In genomic region chr5:101995451-101995995, GRCm38 (mm10) we compare ENCODE assay signal across 13 mouse cellular contexts.
DNase-seq lines count a peak whose midpoint lies in the region; ATAC-seq and TF ChIP-seq lines count a peak whose summit lies in the region.
"Had no signal": no experiment of that assay in that cellular context is flagged by ENCODE, and none has a peak within 500 bp of the region (broad histone marks: within the 10 kb centered on the region; RNA-seq: fewer than 3 reads in every experiment).

No protein-coding gene starts in this region.

- no peak for ATAC-seq in intestine, postnatal 0 days
- no peak for ATAC-seq in intestine, embryonic 16.5 days
- peak; percentile 37; the same call in 1 of the 2 replicates for ATAC-seq in liver, embryonic 14.5 days (ENCODE audit: insufficient read depth)
- ATAC-seq in intestine, embryonic 15.5 days = no peak
- ATAC-seq: midbrain, embryonic 13.5 days had no signal

- no peak overlapping the region for H3K9ac ChIP-seq in intestine, postnatal 0 days (ENCODE audit: low read depth, low read length)
- no peak overlapping the region for H3K9ac ChIP-seq in intestine, embryonic 16.5 days (ENCODE audit: low read depth, low read length)
- no peak overlapping the region for H3K9ac ChIP-seq in liver, embryonic 14.5 days (replicated peaks)
- H3K9ac ChIP-seq in intestine, embryonic 15.5 days = no peak overlapping the region
- H3K9ac ChIP-seq: heart, embryonic 13.5 days; midbrain, embryonic 13.5 days had no signal

- 0 out of 2 replicates have a peak, but pooled peaks cover 3% of the 10 kb centered on the region for H3K36me3 ChIP-seq in intestine, postnatal 0 days (ENCODE audit: control insufficient read depth, insufficient read depth)
- no peaks in the 10 kb centered on the region for H3K36me3 ChIP-seq in intestine, embryonic 16.5 days (ENCODE audit: control insufficient read depth, insufficient read depth, low read length)
- H3K36me3 ChIP-seq in liver, embryonic 14.5 days (replicated peaks; ENCODE audit: control insufficient read depth, insufficient read depth, low read depth) = no peaks in the 10 kb centered on the region
- peaks cover 19% of the 10 kb centered on the region for H3K36me3 ChIP-seq in limb, embryonic 10.5 days
- H3K36me3 ChIP-seq in intestine, embryonic 15.5 days = no peaks in the 10 kb centered on the region

- no peak for TF ChIP-seq EP300 in liver, embryonic 14.5 days (IDR thresholded peaks at IDR 0.05; ENCODE audit: low read depth)

- H3K4me3 ChIP-seq in intestine, postnatal 0 days (ENCODE audit: low read depth, low read length) = no peak overlapping the region
- H3K4me3 ChIP-seq in intestine, embryonic 16.5 days (ENCODE audit: low read length) = no peak overlapping the region
- no peak overlapping the region for H3K4me3 ChIP-seq in bone marrow macrophage, adult 2 months (ENCODE audit: insufficient read depth, low read length)
- H3K4me3 ChIP-seq in liver, embryonic 14.5 days (ENCODE audit: insufficient read depth in 1 of 2, low read depth in 2 of 2, low read length in 2 of 2) = no peak overlapping the region
- H3K4me3 ChIP-seq in limb, embryonic 10.5 days = no peak overlapping the region
- no peak overlapping the region for H3K4me3 ChIP-seq in intestine, embryonic 15.5 days (replicated peaks)
- H3K4me3 ChIP-seq: forebrain, embryonic 10.5 days; heart, embryonic 13.5 days; midbrain, embryonic 13.5 days had no signal

- 81% methylated on average over 3 of the region's 3 CpGs for WGBS in intestine, postnatal 0 days
- 77% methylated on average over 3 of the region's 3 CpGs for WGBS in intestine, embryonic 16.5 days
- WGBS in liver, embryonic 14.5 days (ENCODE audit: insufficient replicate concordance) = 65% methylated on average over 3 of the region's 3 CpGs
- WGBS in limb, embryonic 10.5 days = 78% methylated on average over 3 of the region's 3 CpGs
- 76% methylated on average over 3 of the region's 3 CpGs for WGBS in intestine, embryonic 15.5 days

- no peak for TF ChIP-seq POLR2A in bone marrow macrophage, adult 2 months (IDR thresholded peaks at IDR 0.05; ENCODE audit: borderline replicate concordance, low read depth, low read length)

- no peak overlapping the region for H3K27ac ChIP-seq in intestine, postnatal 0 days (ENCODE audit: low read depth, low read length)
- no peak overlapping the region for H3K27ac ChIP-seq in intestine, embryonic 16.5 days (ENCODE audit: low read length)
- H3K27ac ChIP-seq in bone marrow macrophage, adult 2 months (ENCODE audit: insufficient read depth, low read depth, low read length) = no peak overlapping the region
- H3K27ac ChIP-seq in liver, embryonic 14.5 days = no peak overlapping the region
- H3K27ac ChIP-seq in limb, embryonic 10.5 days = no peak overlapping the region
- H3K27ac ChIP-seq in intestine, embryonic 15.5 days = no peak overlapping the region
- H3K27ac ChIP-seq: forebrain, embryonic 10.5 days; heart, embryonic 13.5 days; midbrain, embryonic 13.5 days had no signal

- H3K27me3 ChIP-seq in intestine, postnatal 0 days (replicated peaks; ENCODE audit: control insufficient read depth, insufficient read depth, low read length) = no peaks in the 10 kb centered on the region
- H3K27me3 ChIP-seq in intestine, embryonic 16.5 days (replicated peaks; ENCODE audit: control insufficient read depth, insufficient read depth, low read length) = no peaks in the 10 kb centered on the region
- no peaks in the 10 kb centered on the region for H3K27me3 ChIP-seq in liver, embryonic 14.5 days (ENCODE audit: control insufficient read depth, insufficient read depth, low read length)
- H3K27me3 ChIP-seq in limb, embryonic 10.5 days (ENCODE audit: low read depth, poor library complexity, severe bottlenecking) = no peaks in the 10 kb centered on the region
- H3K27me3 ChIP-seq in intestine, embryonic 15.5 days (replicated peaks) = no peaks in the 10 kb centered on the region
- H3K27me3 ChIP-seq: heart, embryonic 13.5 days; midbrain, embryonic 13.5 days had no signal

- peak; percentile 64 for DNase-seq in ES-CJ7 (ENCODE audit: low read depth, low spot score)
- DNase-seq in liver, embryonic 14.5 days (ENCODE audit: low read depth in 3 of 3, low spot score in 3 of 3) = peak; percentile 5 to 20 (median 16)
- no peak for DNase-seq in ovary, postnatal 14 days (ENCODE audit: low spot score)
- no peak for DNase-seq in limb, embryonic 10.5 days (ENCODE audit: low spot score)
- DNase-seq: cerebellum, postnatal 25 days; thymus, postnatal 14 days had no signal

- no peaks in the 10 kb centered on the region; the same call in 1 of the 2 replicates for H3K4me1 ChIP-seq in intestine, postnatal 0 days (replicated peaks; ENCODE audit: control insufficient read depth, insufficient read depth, low read length)
- 0 out of 2 replicates have a peak, but pooled peaks cover under 1% of the 10 kb centered on the region for H3K4me1 ChIP-seq in intestine, embryonic 16.5 days (ENCODE audit: control insufficient read depth, insufficient read depth, low read length)
- H3K4me1 ChIP-seq in bone marrow macrophage, adult 2 months (ENCODE audit: control insufficient read depth, insufficient read depth, low read length) = peaks cover 56% of the 10 kb centered on the region
- 0 out of 4 replicates have a peak, but pooled peaks cover 0 to under 1% of the 10 kb centered on the region in 2 experiments for H3K4me1 ChIP-seq in liver, embryonic 14.5 days (replicated peaks; ENCODE audit: control insufficient read depth in 2 of 2, insufficient read depth in 2 of 2, low read length in 1 of 2)
- peaks cover 6% of the 10 kb centered on the region; the same call in 1 of the 2 replicates for H3K4me1 ChIP-seq in limb, embryonic 10.5 days
- H3K4me1 ChIP-seq in intestine, embryonic 15.5 days (replicated peaks) = peaks cover 1% of the 10 kb centered on the region

- H3K9me3 ChIP-seq in intestine, postnatal 0 days (ENCODE audit: control insufficient read depth) = no peaks in the 10 kb centered on the region
- no peaks in the 10 kb centered on the region for H3K9me3 ChIP-seq in intestine, embryonic 16.5 days (ENCODE audit: control insufficient read depth, low read length)
- H3K9me3 ChIP-seq in liver, embryonic 14.5 days (ENCODE audit: control insufficient read depth, low read length) = no peaks in the 10 kb centered on the region
- no peaks in the 10 kb centered on the region for H3K9me3 ChIP-seq in limb, embryonic 10.5 days (replicated peaks)
- H3K9me3 ChIP-seq in intestine, embryonic 15.5 days = no peaks in the 10 kb centered on the region
- H3K9me3 ChIP-seq: forebrain, embryonic 10.5 days; heart, embryonic 13.5 days; midbrain, embryonic 13.5 days had no signal

- peak; percentile 68 for TF ChIP-seq CTCF in intestine, postnatal 0 days (IDR thresholded peaks at IDR 0.05; ENCODE audit: low read depth)
- peak; percentile 51 for TF ChIP-seq CTCF in bone marrow macrophage, adult 2 months (IDR thresholded peaks at IDR 0.05; ENCODE audit: low read depth, low read length)
- peak; percentile 80 for TF ChIP-seq CTCF in liver, embryonic 14.5 days (IDR thresholded peaks at IDR 0.05; ENCODE audit: low read depth)

- H3K4me2 ChIP-seq in intestine, postnatal 0 days (replicated peaks; ENCODE audit: low read depth) = no peak overlapping the region
- no peak overlapping the region for H3K4me2 ChIP-seq in intestine, embryonic 16.5 days (ENCODE audit: low read depth, low read length)
- H3K4me2 ChIP-seq in liver, embryonic 14.5 days (ENCODE audit: low read depth) = no peak overlapping the region
- H3K4me2 ChIP-seq in intestine, embryonic 15.5 days (replicated peaks) = no peak overlapping the region
- H3K4me2 ChIP-seq: heart, embryonic 13.5 days; midbrain, embryonic 13.5 days had no signal

Comparison
In these comparisons a context has a peak if more than half of its experiments do, and no peak if none do; other contexts are left out.
1. DNase-seq: peak in ES-CJ7 (single experiment) and liver, embryonic 14.5 days (3 of 3); none in ovary, postnatal 14 days (single experiment) and limb, embryonic 10.5 days (single experiment).
2. Peak in every context shown above with its lines, with median percentiles within 50 percentile points of each other: CTCF ChIP-seq.